Mouse (Mus musculus) heart, adult 2 months (tissue): ENCODE results near the gene Ndufa12. TPM values are rescaled to one million over a fixed set of nuclear protein-coding genes. Genes with fewer than 3 reads are reported as not detected.

ENCODE experiments used
- DNase-seq, 2 experiments: peaks; one replicate each; pipeline ENCODE4 v3.0.0; 2021
- H3K27ac ChIP-seq: fragments of 200-600 bp; 2 replicates; pipeline ENCODE4 v1.8.1; 2022
- H3K27me3 ChIP-seq: fragments of 200-500 bp; 2 replicates; pipeline ENCODE4 v1.6.1; 2012; ENCODE audit warnings: mild to moderate bottlenecking, low read length, inconsistent platforms, mixed read lengths; ENCODE audit not compliant: control insufficient read depth, insufficient read depth
- H3K36me3 ChIP-seq: fragments of 200-500 bp; 2 replicates; pipeline ENCODE4 v1.6.1; 2012; ENCODE audit warnings: low read length, inconsistent platforms; ENCODE audit not compliant: control insufficient read depth, insufficient read depth
- H3K4me1 ChIP-seq: fragments of 200-500 bp; 2 replicates; pipeline ENCODE4 v1.6.1; 2011; ENCODE audit warnings: low read length; ENCODE audit not compliant: control insufficient read depth, insufficient read depth
- H3K4me3 ChIP-seq: fragments of 200-600 bp; 2 replicates; pipeline ENCODE4 v1.8.1; 2022
- H3K79me2 ChIP-seq: fragments of 200-500 bp; replicated peaks from 2 replicates; pipeline ENCODE4 v1.6.1; 2012; ENCODE audit warnings: mild to moderate bottlenecking, inconsistent platforms, low read length, moderate library complexity, mixed read lengths; ENCODE audit not compliant: control insufficient read depth, insufficient read depth
- H3K9ac ChIP-seq: fragments of 200-500 bp; 2 replicates; pipeline ENCODE4 v1.6.1; 2012; ENCODE audit warnings: low read depth, mild to moderate bottlenecking, control low read depth, inconsistent platforms, low read length, mixed read lengths
- CTCF ChIP-seq: fragments of 200-600 bp; IDR thresholded peaks from 2 replicates; pipeline ENCODE4 v1.8.1; 2022; ENCODE audit warnings: antibody characterized with exemption, mild to moderate bottlenecking, moderate library complexity
- EP300 ChIP-seq: fragments of 200-500 bp; IDR thresholded peaks from 2 replicates; pipeline ENCODE4 v1.6.1; 2011; ENCODE audit warnings: low read depth, low read length, control low read depth; ENCODE audit not compliant: insufficient read depth
- POLR2A ChIP-seq: fragments of 200-500 bp; IDR thresholded peaks from 2 replicates; pipeline ENCODE4 v1.6.1; 2011; ENCODE audit warnings: mild to moderate bottlenecking, low read depth, low read length, control low read depth; ENCODE audit not compliant: insufficient read depth
- WGBS: fragments of 180-500 bp; shearing (Covaris S2); methylation state at CpG from one replicate; pipeline ENCODE4 v1.1.7; 2018; 5-methylcytosine and 5-hydroxymethylcytosine counted together
- intact Hi-C: fragments of 180-260 bp; cut with DNase I; formaldehyde crosslinking; loops from one replicate; pipeline ENCODE4 v1.15.1; 2025
- long read RNA-seq: library from polyadenylated mRNA; stranded (forward); transcript quantifications from one replicate; pipeline ENCODE4 v2.0.0, GENCODE M21; 2021
- polyA plus RNA-seq: library from polyadenylated mRNA; depleted of rRNA; stranded (reverse); fragments of >200 nt; gene quantifications from 2 replicates; pipeline ENCODE4 v1.2.3, GENCODE M21; 2012; rRNA removed
- total RNA-seq, 2 experiments: library from RNA; stranded (reverse); gene quantifications; 2 replicates each; pipeline ENCODE4 v1.2.3; 2021

Gene Ndufa12
- 100 to 1,000 TPM; 804 to 870 TPM for total RNA-seq
- 434 and 515 TPM in 2 replicates for polyA plus RNA-seq
- long read RNA-seq, transcript Ndufa12-201 (4 exons, 1,110 nt), result major isoform, 652 of 663 reads
- long read RNA-seq, partial matches to known transcripts, result 4 of 663 reads
- long read RNA-seq, other reads (novel, unspliced or antisense), result 6 of 663 reads

DNA sequence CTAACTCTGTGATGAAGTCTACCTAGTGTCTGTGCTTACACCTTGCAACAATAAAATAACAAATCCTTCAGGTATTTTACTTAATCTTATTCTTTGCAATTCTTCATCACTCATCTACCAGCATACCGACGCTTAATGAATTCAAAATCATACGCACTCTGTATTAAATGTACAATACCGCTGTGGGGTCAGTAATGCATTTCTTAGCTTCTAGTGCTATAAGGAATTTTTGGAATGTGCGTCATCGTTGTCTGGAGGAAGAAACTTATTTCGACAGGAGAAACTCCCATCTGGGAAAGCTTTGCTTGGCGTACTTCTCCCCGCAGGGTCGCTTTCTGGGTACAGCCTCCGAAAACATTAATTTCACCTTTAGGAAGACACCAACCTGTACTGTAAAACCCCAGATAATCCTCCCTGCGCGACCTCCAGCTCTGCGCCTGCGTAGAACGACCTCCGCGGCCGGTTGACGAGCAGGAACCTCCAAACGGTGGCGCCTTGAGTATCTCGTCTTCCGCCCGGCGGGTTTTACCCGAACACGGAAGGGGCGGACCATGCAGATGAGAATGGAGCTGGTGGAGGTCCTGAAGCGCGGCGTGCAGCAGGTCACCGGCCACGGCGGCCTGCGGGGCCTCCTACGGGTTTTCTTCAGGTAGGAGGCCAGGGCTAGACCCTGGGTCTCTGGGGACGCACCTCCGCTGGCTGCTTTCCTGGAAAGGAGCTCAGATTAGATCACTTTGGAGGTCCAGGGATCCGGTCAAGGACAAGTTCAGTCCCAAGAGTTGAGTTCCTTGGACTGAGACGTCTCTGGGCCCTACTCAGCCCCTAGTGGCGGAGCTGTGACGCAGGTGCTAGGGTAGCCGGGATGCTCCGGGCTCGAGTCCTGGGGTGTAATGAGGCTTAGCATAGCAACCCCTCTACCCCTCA, at the start of gene Ndufa12:
Gene Ndufa12 (plus strand): TSS at position 239 of the 924 bp plus-strand sequence.
- H3K9ac ChIP-seq, result peak within 1 kb of the TSS; percentile 73
- under 1% methylated on average over 46 of the region's 46 CpGs for WGBS
- intact Hi-C loops, result loop anchor here (1.0 to 2.0 kb wide), 2 partner anchors 52 to 490 kb away; partner anchors contain the start of gene Cep83

DNA sequence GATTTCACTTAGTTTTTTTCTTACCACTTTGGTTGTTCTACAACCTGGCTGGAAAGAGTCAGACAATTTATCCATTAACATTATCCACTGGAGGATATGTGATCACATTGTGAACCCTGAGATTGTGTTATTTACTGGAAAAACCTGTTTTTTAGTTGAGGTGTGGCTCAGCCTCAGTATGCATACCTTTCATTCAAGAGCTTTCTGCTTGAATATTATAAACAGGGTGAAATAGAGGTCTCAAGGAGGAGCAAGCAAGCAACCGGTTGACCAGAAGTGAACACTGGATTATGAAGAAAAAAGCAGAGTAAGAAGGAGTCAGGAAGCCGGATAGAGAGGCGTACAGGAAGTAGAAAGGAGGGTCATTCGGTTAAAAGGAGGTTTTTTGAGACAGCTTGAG, 47.0 kb upstream of the Ndufa12 start:
- Histone ChIP-seq H3K4me1 (peaks cover 2% of the 10 kb centered on the region; the same call in 1 of the 2 replicates), H3K79me2 (0 out of 2 replicates have a peak, but pooled peaks cover 2% of the 10 kb centered on the region), H3K27me3 (no peaks in the 10 kb centered on the region), H3K9ac (no peak overlapping the region), H3K4me3 (no peak overlapping the region), H3K36me3 (peaks cover 3% of the 10 kb centered on the region; the same call in 1 of the 2 replicates), H3K27ac (no peak overlapping the region)
- no peak for DNase-seq
- WGBS, result 59% methylated on average over 4 of the region's 4 CpGs
- intact Hi-C loops, result no loop called here
- no peak for TF ChIP-seq CTCF
- no peak for TF ChIP-seq EP300
- TF ChIP-seq POLR2A, result no peak

More for the DNA sequence above, at the start of gene Ndufa12:
- Histone ChIP-seq H3K4me1 (peaks cover 5% of the 10 kb centered on the region), H3K79me2 (peaks cover 2% of the 10 kb centered on the region; the same call in 1 of the 2 replicates), H3K36me3 (no peaks in the 10 kb centered on the region), H3K27me3 (no peaks in the 10 kb centered on the region), H3K4me3 (peak within 1 kb of the TSS; percentile 85), H3K27ac (peak within 1 kb of the TSS; percentile 85)
- TF ChIP-seq CTCF, result peak; percentile 67
- peak; percentile 87 for TF ChIP-seq POLR2A
- peak; percentile 77; the same call in 1 of the 2 replicates for TF ChIP-seq EP300
- peak; percentile 95 to 98 for DNase-seq

DNA sequence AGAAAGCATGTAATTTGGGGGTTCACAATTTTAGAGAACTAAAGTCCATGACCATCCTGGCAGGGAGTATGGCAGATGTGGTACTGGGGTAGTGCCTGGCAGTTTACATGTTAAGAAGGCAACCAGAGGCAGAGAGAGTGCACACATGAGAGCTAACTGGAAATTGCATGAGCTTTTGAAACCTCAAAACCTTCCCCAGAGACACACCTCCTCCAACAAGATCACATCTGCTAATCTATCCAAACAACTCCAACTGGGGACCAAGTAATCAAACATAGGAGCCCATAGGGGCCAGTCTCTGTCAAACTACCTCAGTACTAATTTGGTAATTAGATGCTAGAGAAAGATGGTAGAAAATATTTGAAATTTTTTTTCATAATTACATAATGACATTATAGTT, 44.7 kb upstream of the Ndufa12 start:
- Histone ChIP-seq H3K36me3 (peaks cover 3% of the 10 kb centered on the region; the same call in 1 of the 2 replicates), H3K4me3 (no peak overlapping the region), H3K27me3 (no peaks in the 10 kb centered on the region), H3K9ac (no peak overlapping the region), H3K4me1 (peaks cover 2% of the 10 kb centered on the region; the same call in 1 of the 2 replicates), H3K27ac (no peak overlapping the region), H3K79me2 (0 out of 2 replicates have a peak, but pooled peaks cover 2% of the 10 kb centered on the region)
- no peak for DNase-seq
- intact Hi-C loops, result no loop called here
- no peak for TF ChIP-seq EP300
- no peak for TF ChIP-seq POLR2A
- TF ChIP-seq CTCF, result no peak

DNA sequence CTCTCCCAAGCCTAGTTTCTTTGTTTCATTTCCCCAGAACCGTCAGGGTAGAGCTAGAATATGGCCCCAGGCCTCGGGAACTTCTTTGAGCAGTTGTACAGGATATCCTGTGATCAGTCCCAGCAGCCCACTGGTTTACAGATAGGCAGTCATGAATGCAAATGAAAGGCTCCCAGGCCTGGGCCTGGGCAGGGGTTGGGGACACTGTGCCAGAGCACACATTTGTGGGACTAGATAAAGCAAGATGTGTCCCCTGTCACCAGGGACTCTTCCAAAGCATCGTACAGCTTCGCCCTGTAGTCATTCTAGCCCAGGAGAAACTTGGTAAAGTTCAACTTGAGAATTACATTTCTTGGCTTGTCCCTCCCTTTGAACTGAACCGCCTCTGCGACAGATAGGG, 39.6 kb upstream of the Ndufa12 start:
- no peak overlapping the region for H3K4me3 ChIP-seq
- intact Hi-C loops, result no loop called here
- H3K27ac ChIP-seq, result no peak overlapping the region
- H3K27me3 ChIP-seq, result no peaks in the 10 kb centered on the region
- no peak overlapping the region for H3K9ac ChIP-seq
- TF ChIP-seq POLR2A (no peak), CTCF (no peak), EP300 (no peak)
- H3K4me1 ChIP-seq, result no peaks in the 10 kb centered on the region
- H3K79me2 ChIP-seq, result 0 out of 2 replicates have a peak, but pooled peaks cover 2% of the 10 kb centered on the region
- no peaks in the 10 kb centered on the region for H3K36me3 ChIP-seq
- DNase-seq, result no peak
- WGBS, result 73% methylated on average over 6 of the region's 6 CpGs

DNA sequence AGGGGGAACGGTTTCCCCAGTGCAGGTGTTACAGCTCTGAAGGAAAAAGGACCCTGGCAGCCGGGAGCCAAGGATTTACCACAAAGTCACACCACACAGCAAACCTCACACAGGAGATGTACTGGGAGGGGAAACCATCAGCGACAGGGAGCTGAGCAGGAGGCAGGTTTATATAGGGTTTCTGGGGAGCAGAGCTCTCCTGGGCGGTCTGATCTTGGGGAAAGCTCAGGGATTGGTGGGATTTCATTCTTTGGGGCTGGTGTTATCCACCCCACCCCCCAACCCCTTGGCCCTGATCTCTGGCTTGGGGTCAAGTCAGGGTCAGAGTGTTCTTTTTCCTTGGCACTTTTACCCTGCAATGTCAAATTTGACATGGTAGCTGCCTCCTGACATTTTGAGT, 39.1 kb upstream of the Ndufa12 start:
- no peaks in the 10 kb centered on the region for H3K36me3 ChIP-seq
- DNase-seq, result no peak
- 91% methylated on average over 4 of the region's 4 CpGs for WGBS
- 0 out of 2 replicates have a peak, but pooled peaks cover 2% of the 10 kb centered on the region for H3K79me2 ChIP-seq
- H3K9ac ChIP-seq, result no peak overlapping the region
- TF ChIP-seq POLR2A, result no peak
- no peak for TF ChIP-seq EP300
- no peak for TF ChIP-seq CTCF
- no peaks in the 10 kb centered on the region for H3K4me1 ChIP-seq
- H3K27ac ChIP-seq, result no peak overlapping the region
- intact Hi-C loops, result no loop called here
- no peaks in the 10 kb centered on the region for H3K27me3 ChIP-seq
- H3K4me3 ChIP-seq, result no peak overlapping the region
